Mouse (Mus musculus) cerebellum, adult 9-11 months (tissue): ENCODE data around the gene Ttbk1.
"Not testable (repeated sequence)": the region's sequence is repeated elsewhere in the genome, so short reads cannot be mapped to it uniquely, and the experiment has no call there.

Experiments
- DNase-seq: peaks from one replicate; pipeline ENCODE4 v3.0.0; 2022

The Ttbk1 gene

GRCm38 (mm10) chr17:46487431-46487830 lies at the start of gene Ttbk1:
Ttbk1 (minus strand) TSS chr17:46487675.
- peak; percentile 80 for DNase-seq

GRCm38 (mm10) chr17:46525579-46526307 lies 38.3 kb upstream of the Ttbk1 start:
- peak; percentile 78 for DNase-seq

- no peak for DNase-seq
These were observed 37.6 kb upstream of the Ttbk1 start for GRCm38 (mm10) chr17:46525065-46525464.

- no peak for DNase-seq
These were observed 34.6 kb upstream of the Ttbk1 start for GRCm38 (mm10) chr17:46521963-46522668.

GRCm38 (mm10) chr17:46521174-46521573 lies 33.7 kb upstream of the Ttbk1 start:
- no peak for DNase-seq

DNA sequence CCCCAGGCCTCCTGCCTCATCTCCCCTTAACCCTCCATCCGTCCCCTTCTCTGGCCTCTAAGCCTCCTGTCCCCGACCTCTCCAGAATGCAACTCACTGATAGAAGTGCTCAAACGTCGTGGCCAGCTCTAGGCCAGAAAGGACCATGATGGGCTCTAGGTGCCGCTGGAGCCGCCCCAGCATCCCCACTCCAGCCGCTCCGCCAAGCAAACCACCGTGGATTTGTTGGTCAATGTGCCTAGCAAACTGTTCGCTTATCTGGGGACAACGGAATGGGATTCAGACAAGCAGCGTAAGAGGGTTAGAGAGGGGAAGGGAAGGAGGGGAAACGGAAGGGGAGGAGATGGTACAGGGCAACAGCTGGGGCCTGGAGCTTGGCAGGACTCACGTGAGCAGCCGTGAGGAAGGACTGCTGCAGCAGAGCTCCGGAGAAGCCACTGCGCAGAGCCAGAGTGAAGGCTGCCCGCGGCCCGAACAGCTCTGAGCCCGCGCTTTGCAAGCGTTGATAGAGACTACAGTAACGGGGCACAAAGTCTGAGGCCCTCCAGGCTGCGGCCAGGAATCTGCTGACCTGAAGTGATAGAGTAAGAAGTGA lies 33.0 kb upstream of the Ttbk1 start:
- DNase-seq, result no peak

GRCm38 (mm10) chr17:46519971-46520370 lies 32.5 kb upstream of the Ttbk1 start:
- no peak for DNase-seq

DNA sequence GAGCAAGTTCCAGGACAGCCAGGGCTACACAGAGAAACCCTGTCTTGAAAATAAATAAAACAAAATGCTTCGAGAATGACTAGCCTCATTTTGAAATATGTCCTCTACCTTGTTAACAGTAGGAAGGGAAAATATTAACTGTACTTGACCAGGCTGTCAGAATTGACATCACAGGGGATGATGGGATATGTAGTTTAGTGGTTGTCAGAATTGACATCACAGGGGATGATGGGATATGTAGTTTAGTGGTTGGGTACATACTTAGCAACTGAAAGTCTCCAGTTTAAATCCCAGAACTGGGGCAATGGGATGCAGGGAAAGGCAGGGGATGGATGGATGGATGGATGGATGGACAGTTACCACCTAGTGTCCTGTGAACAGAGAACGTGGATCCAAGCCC lies 25.9 kb upstream of the Ttbk1 start:
- no peak for DNase-seq

DNA sequence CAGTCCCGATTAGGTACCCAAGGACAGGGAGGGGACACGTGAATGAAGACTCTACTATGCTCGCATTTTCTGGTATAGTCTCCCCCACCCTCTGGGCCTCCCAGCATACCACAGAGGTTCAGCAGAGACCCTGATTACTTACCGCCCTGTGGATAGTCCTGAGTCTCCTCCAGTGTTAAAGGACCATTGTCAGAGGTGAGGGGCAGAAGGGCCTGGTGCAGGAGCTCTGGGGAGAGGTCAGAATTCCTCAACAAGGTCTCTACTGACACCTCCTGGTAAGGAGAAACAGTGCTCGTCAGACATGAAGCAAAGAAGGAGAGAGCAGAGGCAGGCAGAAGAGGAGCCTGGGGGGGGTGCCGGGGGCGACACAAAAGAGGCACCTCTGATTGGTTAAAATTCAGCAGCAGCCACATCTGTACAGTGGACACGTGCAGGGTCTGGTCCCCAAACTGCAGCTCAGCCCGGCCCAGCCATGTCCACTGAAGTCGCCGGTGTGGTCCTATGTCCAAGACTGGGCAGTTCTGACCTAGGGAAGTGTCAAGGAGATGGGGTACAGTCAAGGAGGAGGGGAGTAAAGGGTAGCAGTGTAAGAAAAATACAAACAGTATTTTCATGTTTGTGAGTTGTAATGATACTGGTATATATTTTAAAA lies 23.7 kb upstream of the Ttbk1 start:
- DNase-seq, result no peak

DNA sequence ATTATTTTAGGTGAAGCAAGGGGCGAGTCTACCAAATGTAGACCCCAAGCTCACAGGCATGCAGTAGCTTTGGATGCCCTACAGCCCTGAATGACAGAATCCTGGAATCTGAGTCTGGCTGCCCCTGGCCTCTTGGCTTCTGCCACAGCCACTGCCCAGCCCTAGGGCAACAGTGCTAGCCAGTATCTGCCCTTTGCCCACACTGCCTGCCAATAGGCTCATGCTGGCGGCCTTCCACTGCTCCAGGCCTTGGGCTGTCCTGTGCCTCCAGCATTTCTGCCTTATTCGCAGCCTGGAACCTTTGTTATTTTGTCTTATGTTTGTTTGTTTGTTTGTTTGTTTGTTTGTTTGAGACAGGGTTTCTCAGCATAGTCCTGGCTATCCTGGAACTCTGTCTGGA lies 18.1 kb upstream of the Ttbk1 start:
- DNase-seq, result no peak

DNA sequence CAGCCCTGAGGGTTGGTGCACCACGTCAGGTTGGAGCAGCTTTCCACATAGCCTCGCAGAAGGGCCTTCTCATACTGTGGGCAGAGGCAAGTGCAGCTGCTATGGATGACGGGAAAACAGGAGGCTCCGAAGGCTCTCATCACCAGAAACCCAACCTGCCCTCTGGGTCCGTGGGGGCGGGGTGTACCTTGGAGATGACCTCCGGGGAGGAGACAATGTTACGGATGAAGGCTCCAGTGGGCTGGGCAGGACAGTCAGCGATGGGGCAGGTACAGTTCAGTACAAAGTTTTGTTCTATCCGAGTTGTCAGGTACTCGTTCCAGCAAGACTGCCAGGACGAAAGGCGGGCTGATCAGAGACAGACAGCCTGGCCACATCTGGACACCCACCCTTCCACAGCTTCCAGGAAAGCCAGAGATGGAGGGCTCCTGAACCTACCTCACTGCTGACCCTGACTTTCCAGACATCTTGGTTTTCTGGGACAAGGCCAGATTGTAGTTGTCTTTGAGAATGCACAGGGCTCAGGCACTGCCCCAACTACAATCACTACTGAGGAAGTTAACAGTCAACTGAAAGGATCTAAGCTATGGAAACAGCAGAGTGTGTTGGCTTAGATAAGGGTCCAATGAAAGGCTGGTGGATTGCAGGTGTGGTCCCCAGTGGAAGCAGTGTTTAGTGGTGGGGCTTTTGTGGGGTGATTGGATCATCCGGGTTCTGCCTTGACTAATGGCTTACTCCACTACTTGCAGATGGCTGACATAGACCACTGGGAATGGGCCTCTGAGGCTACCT lies 16.6 kb upstream of the Ttbk1 start:
- DNase-seq, result no peak

DNA sequence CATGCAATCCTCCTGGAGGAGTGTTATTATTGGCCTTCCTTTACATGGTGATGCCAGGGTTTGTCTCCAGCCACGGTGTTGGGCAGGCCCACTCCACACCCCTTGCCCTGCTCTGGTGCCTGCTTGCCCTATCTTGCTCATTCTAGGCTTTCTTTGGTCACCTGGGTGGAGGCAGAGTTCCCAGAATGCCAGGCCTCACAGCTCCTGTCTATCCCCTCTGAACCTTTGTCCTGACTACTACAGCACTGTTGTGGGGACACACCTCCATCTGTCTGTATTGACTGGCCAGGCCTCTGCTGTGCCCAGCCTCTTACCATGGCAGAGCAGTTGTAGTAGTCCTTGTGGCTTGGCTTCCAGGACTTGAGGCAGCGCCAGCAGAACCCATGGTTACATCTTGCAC lies 15.3 kb upstream of the Ttbk1 start:
- no peak for DNase-seq

- DNase-seq, result no peak
These were observed 10.5 kb upstream of the Ttbk1 start for GRCm38 (mm10) chr17:46497956-46498355.

DNA sequence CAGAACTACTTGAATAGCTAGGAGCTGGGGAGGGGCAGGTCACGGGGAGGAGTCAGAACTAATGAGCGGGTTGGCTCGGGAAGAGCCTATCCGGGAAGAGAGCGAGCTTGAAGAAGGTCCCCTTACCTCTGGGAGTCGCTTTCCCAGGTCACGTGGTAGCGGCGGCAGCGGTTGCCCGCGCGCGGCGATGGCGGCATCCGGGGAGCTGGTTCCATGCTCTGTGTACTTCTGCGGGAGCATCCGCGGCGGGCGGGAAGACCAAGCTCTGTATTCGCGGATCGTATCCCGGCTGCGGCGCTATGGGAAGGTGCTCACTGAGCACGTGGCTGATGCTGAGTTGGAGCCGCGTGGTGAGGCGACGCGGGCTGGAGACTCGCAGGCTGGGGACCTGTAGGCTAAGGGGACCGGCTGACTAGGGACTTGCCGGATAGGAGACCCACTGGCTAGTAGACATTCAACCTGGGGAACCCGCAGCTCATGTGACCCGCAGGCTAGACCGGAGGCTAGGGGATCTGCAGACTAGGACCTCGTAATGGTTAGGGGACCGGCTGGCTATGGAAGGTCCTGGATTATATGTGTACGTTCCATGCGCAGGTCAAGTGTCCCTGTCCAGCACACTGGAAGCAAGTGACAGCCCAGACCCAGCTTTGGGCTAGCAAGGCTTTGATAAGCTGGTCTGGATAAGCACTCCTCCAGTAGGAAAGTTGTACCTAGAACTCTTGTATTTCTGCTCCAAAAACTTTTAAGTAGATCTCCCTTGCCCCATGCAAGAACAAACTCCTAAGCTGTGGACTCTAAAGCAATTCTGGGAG lies 9.4 kb upstream of the Ttbk1 start, which contains the start of gene Dnph1:
Gene Dnph1 (plus strand): TSS at position 89 of the 812 bp plus-strand sequence.
- peak; percentile 83 for DNase-seq

DNA sequence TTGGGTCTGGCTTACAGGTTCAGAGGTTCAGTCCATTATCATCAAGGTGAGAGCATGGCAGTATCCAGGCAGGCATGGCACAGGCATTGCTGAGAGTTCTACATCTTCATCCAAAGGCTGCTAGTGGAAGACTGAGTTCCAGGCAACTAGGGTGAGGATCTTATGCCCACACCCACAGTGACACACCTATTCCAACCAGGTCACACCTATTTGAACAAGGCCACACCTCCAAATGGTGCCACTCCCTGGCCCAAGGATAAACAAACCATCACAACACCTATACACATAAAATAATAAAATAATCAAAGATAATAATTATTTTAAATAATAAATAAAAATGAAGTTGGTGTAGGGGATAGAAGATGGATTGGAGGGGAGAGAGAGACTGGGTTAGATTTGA lies 8.6 kb upstream of the Ttbk1 start:
- DNase-seq, result not testable (repeated sequence)

- DNase-seq, result no peak
These were observed 8.0 kb upstream of the Ttbk1 start for GRCm38 (mm10) chr17:46495486-46495885.

DNA sequence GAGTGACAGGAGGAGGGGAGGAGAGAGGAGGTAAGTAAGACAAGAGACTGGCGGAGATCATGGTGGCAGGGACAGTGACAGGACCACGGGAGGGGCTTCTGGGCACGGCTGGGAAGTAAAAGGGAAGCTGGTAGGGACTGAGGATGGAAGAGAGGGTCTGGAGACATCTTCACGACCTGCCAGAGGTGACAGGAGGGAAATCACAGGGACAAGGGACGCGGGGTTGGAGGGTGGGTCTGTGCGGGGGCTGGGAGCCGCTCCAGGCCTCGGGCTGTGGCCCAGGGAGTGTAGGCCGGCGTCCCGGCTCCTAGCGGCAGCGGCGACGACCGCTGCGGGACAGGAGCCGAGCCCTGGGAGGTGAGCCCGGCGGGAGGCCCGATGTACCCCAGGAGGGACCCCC lies 480 bp downstream of the Ttbk1 start:
- peak; percentile 50 for DNase-seq

DNA sequence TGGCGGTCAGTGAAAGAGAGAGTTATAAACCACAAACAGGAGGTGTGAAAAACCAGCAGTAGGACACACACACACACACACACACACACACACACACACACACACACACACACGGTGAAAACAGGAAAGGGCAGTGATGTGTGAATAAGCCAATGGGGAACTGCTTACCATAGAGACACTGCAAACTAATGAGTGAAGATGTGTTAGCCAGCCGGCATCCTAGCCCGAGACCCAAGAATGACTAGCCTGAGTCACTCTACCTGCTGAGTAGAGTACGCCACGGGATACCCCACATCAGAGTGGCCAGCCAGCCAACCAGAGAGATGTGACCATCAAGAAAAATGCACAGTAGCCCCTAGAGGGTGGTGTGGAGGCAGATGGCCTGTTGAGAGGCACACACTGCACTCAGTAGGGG lies 3.0 kb downstream of the Ttbk1 start:
- peak; percentile 70 for DNase-seq

- peak; percentile 81 for DNase-seq
These were observed 3.4 kb downstream of the Ttbk1 start for GRCm38 (mm10) chr17:46484021-46484431.

DNA sequence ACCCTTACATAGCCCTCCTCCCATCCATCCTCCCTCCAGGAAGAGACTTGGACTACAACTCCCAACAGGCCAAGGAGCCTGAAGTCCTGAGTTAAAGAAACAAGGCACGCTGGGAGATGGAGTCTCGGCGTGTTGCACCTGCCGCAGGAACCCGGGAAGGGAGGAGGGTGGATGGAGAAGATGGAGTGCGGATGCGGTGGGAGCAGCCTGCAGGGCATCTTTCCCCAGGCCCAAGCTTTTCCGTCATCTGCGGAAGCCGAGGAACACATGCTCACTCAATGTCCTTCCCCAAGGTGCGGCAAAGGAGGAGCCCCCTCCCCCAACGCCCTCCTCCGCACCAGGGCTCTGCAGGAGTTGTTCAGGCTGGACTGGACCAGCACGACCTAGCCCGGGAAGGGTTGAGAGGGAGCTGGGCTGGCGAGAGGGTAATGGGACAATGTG lies 3.9 kb downstream of the Ttbk1 start:
- DNase-seq, result peak; percentile 83

GRCm38 (mm10) chr17:46477286-46477685 lies 10.2 kb downstream of the Ttbk1 start:
- no peak for DNase-seq

GRCm38 (mm10) chr17:46476601-46477000 lies 10.9 kb downstream of the Ttbk1 start:
- no peak for DNase-seq
